Mouse (Mus musculus) WW6 (cell line): ENCODE results near the gene Msrb3.

ENCODE experiments used
- DNase-seq: peaks from one replicate; pipeline ENCODE4 v3.0.0-alpha.2; 2013; ENCODE audit warnings: low read depth, low spot score

Msrb3 gene

DNA sequence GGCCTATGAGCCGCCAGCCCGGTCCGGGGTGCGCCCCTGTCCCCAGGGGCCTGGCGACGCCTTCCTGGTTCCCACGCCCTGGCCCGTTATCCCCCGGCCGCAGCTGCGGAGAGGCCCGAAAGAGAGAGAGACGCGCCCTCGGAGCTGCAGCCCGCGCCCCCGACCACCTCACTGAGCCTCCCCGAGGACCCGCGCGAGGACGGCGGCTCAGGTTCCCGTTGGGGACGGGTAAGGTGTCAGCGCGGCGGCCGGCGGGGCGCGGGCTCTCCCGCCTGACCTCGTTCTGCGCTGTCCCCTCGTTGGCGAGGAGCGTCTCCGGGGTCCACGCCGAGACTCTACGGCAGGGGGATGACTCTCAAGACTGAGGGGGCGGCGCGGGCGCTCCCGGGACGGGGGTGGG is 544 bp downstream of the Msrb3 start:
- DNase-seq = no peak

DNA sequence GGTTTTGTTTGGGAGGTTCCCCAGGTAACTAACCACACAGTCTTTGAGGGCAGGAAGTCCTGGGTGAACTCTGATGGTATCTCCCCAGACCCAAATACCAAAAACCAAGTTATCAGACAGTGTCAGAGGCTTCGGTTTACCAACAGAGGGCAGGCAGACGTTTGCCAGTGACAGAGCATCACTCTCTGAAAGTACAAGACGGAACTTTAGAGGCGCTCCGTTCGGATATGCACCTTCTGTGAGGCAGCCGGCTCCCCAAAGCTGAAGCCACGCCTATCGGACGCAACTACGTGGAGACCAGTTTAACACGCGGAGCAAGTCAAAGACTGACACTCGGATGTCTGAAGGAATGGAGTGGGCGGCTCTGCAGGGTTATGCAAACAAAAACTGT is 3.0 kb downstream of the Msrb3 start:
- DNase-seq = no peak

DNA sequence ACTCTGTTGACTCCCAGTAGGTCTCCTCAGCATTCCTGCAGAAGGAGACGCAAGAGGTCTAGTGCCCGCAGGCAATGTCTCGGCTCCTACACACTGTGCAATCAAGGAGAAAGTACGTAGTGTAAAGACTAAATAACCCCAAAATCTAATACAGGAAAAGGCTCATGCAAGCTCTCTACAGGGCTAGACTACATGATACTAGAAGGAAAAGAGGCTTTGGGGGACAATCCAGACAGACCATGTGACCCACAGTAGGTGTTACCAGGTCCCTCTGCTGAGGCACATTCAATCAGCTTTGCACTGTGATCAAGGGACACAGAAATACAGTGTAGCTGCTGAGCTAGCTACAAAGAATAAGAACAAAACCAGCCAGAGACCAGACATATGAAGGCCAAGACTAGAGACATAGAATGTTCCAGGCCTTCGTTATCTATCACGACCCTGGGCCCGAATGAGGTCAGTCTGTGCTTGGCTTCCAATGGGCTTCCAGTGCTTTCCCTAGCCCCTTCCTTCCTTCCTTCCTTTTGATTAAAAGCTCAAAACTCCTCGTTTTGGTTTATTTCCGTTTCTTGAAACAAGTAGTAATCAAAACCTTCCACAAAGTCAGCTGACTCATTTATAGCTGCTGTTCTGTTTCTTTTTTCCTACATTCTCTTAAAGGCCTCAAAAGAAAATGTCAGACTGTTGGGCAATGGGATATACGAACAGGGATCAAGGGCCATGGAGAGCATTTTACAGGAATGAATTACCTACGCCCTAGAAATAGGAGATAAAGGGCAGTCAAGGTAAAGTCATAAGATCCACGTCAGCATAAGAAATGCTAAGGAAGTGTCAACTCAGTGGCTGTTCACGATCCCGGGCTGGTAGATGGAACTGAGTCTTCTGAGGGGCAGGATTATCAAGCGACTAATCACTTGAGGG is 3.7 kb downstream of the Msrb3 start:
- no peak for DNase-seq

DNA sequence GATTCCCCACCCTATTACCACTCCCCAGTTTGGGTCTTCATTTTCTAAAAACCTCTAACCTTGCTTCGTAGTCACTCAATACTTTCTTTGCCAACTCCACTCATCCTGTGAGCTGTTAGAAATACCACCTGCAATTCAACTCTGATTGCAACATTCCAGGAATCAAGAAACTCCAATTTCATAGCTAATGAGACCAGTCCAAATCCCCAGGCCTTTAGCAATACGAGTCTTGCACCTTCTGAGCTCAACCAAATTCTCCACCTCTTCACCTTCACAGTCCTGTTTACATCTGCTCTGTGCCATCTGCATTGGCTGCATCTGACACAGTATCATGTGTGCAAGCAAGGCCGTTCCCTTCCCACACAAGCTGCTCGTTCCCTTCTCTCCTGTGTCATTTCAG is 5.0 kb downstream of the Msrb3 start:
- no peak for DNase-seq

- no peak for DNase-seq
Measured at GRCm38 (mm10) chr10:120891131-120891530, 7.8 kb downstream of the Msrb3 start.

GRCm38 (mm10) chr10:120890592-120890991 is 8.3 kb downstream of the Msrb3 start:
- DNase-seq = no peak

- no peak for DNase-seq
Measured at GRCm38 (mm10) chr10:120888531-120888930, 10.4 kb downstream of the Msrb3 start.

DNA sequence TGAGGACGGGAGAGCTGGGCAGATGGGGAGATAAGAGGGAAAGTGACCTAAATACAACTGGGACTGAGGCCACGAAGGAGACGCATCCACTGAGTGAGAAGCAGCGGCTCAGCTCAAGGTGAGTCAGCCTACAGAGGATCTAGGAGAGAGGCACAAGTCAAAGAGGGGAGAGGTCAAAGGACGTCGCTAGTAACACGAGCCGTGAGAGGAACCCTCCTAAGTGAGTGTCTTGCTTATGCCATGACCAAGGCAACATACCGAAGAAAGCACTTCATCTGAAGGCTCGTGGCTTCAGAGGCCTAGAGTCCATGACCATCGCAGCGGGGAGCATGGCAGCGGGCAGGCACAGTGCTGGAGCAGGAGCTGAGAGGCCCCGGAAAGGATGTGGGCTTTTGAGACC is 14.7 kb downstream of the Msrb3 start:
- DNase-seq = no peak

DNA sequence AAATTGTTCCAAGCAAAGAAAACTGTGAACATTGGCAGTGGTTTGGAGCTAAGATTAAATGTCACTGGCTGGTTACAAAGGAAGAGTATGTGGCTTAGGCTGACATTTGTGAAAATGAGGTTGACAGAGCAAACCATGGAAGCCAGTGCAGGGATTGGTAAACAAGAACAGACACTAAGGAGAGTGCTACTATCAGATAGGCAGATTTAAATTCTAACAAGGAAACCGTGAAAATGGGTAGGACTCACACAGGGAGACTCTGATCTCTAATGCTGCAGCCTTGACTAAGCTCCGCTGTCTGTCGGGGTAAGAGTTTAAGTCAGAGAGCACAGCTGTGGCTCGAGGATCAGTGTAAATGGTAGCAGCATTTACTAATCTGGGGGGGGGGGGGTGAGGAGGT is 15.2 kb downstream of the Msrb3 start:
- DNase-seq = no peak

DNA sequence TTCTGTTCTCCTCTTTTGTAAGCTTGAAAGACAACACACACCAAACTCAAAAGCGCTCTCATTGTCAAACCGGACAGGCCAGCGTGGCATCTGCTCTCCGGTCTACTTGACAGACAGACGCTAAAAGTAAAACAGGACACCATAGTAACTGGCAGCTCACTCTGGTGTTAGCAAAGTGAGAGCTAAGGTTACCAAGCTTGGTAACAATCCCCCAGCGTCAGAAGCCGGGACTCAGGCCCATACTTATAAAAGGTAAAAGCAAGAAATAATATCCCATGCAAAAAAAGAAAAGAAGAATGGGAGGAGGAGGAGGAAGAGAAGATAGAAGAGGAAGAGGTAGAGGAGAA is 15.9 kb downstream of the Msrb3 start:
- DNase-seq = no peak

DNA sequence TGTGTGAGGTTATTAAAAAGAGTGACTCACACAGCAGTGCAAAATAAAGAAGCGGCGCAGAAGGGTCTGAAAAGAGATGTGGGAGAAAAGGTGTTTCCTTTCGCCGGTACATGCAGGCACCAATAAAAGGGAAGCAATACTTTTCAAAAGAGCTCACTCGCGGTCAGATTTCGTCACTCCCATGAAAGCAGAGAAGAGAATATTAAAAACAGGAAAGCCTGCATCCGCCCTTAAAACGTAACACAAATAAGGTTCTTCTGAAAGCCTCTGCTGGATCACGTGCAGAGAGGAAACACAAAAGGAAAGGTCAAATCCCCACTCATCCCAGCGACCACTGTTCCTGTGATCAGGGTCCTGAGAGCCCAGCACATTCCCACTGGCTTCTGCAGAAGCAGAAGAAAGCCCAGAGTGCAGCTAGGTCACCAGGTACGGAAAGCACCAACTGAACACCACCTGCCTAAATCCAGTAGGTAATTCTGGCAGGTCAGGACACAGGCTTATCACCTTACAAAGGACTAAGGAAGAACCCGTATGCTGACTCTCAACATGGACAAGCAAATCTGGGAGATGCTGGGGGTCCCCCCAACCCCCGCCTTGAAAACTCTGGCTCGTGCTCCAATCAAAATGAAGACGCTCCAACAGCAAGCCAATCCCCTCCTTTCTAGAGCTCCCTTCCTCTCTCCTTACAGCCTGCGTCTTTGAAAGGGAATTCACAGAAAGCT is 16.4 kb downstream of the Msrb3 start:
- DNase-seq = no peak

DNA sequence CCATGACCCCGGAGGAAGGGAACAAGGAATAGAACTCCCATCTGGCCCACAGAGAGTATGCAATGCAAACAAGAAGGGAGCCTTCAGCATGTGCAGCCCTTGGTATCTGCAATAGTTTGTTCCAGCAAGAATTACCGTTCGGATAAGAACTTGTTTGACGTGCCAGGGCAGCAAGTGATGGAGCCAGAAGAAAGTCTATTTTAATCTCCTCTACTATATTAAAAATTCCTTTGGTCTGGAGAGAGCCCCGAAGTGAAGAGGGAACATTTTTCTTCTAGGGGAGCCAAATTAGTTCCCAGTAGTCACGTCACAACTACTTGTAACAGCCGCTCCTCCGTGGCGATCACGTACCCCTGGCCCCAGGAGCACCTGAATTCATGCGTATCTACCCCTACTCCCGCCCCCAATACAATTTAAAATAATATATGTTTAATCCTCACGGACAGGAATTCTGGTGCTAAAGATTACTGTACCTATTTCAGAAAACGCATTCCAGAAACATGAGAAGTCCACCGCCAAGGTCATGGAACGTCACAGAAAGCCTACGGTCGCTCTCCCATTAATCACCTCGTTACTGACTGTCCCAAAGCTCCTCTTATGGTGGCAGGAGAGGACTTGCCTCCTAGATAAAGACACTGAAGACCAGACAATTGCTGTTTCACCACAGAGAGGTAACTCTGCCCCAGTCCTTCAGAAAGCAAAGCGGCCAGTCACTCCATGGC is 22.2 kb downstream of the Msrb3 start:
- DNase-seq = no peak

- peak; percentile 61 for DNase-seq
Measured at GRCm38 (mm10) chr10:120875672-120876463, 23.0 kb downstream of the Msrb3 start.

DNA sequence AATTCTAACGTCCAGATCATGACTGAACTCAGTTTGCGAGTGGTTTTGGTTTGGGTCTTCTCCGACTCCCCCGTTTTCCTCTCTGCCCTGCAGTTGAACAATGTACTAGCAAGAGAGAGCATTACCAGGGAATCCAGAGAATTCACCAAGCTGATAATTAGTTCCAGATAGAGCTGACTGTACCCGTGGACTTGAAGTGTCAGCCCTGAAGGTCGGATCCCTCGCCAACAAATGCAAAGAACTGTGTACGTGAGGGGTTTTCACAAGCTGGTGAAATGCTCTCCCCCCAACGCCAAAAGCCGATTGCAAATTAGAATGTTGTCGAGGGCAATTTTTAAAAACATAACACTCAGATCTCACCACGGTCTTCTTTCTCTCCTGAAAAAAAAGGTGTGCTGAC is 24.6 kb downstream of the Msrb3 start:
- no peak for DNase-seq

- no peak for DNase-seq
Measured at GRCm38 (mm10) chr10:120873646-120874201, 25.2 kb downstream of the Msrb3 start.

DNA sequence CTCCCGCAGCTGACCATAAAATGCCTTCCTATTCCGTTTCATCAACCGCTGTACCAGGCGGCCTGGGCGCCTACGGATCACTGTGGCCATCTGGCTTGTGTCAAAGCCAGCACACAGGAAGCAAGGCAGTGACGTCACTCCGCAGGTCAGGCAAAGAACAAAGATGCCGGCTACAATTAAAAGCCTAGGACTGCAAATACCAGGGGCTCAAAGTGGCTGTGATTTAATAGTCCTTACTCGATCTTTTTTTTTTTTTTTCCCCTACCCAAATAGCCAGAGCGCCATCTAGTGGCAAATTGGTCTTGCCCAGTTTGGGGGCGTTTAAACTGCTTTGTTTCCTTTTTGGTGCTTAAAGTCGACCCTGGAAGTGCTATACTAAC is 26.4 kb downstream of the Msrb3 start:
- no peak for DNase-seq

- DNase-seq = no peak
Measured at GRCm38 (mm10) chr10:120871630-120872482, 27.0 kb downstream of the Msrb3 start.

- DNase-seq = no peak
Measured at GRCm38 (mm10) chr10:120871096-120871495, 27.8 kb downstream of the Msrb3 start.

GRCm38 (mm10) chr10:120869241-120869775 is 29.6 kb downstream of the Msrb3 start:
- DNase-seq = no peak

DNA sequence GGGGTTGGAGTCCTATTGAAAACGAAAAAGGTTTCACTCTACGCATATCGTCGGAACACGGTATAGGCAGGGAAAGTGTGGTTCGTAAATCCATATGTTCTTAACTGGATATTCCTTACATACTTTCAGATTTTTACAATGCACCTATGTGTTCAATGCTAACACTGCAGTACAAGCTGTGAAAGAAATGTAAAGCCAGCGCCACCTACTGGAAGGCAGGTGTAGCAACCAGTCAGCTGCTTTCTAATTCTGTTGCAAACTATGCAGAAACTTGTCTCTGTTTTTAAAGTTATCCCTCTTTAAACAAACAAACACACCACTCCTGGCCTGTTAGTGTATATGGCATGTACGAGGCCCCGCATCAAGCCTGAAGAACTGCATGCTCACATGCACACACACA is 34.5 kb downstream of the Msrb3 start:
- DNase-seq = no peak
